Mouse (Mus musculus) megakaryocyte progenitor cell, adult 5-6 weeks (primary cell): ENCODE data around the gene Gck. TPM values are rescaled to one million over a fixed set of nuclear protein-coding genes. Genes with fewer than 3 reads are reported as not detected.

Source experiments
- ATAC-seq: replicated peaks from 2 replicates; pipeline ENCODE4 v1.8.0; 2016; ENCODE audit warnings: mild to moderate bottlenecking, moderate TSS enrichment, inconsistent platforms; ENCODE audit not compliant: poor library complexity
- total RNA-seq, 2 experiments: library from RNA; stranded (forward) in 1 of 2; stranded (reverse) in 1 of 2; fragments of 157-497, 149-512 nt in 1 of 2; fragments of 200-1000 nt in 1 of 2; gene quantifications; 2 replicates each; pipeline versions ENCODE4 v1.2.3 to v1.2.4; 2015 to 2017

The Gck gene
- total RNA-seq, 2 experiments from 2014 or later = not detected

DNA sequence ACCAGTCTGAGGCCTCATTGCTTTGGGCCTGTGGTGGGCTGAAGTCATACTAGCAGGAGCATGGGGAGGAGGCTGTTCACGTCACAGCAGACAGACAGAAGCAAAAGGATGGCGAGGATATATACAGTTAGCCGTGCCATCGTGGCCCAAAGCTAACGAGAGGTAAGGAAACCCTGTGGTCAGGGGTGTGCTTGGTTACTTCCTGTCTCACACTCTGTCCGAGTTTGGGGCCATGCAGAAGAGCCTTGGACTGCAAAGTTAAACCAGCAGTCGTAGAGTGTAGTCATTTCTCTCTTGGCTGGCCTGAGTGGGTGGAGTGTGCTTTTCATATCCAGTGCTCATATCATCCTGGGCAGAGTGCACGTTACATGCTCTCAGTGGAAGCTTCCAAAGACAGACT lies 67.4 kb downstream of the Gck start:
- ATAC-seq = no peak

DNA sequence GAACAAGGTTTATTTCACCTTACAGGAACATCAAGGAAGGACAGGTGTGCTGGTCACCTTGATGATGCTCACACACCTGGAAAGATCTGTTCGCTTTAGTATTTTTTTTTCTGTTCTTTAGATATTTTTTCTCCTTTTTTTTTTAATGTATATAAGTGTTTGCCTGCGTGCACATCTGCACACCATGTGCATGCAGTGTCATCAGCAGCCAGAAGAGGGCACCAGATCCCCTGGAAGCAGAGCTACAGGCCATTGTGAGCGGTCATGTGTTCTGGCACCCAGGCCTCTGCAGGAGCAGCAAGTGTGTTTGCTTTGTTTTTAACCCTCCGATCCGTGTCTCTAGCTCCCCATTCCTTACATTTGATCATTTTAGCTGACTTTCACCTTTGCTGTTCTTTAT lies 70.0 kb downstream of the Gck start:
- ATAC-seq = peak; percentile 57

DNA sequence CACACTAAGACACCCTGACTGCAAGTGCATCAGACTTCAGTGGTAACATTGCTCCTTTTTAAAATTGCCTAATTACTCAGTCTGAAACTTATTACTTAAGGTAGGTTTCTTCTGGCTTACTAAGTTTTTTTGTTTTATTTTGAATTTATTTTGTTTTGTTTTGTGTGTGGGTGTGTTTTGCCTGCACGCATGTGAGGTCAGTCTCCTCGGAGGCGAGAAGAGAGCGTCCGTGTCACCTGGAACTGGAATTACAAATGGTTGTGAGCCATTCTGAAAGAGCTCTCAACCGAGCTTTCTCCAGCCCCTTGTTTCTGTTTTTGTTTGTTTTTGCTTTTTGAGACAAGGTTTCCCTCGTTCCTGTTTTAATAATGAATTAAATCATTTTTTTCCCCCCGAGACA lies 71.2 kb downstream of the Gck start:
- no peak for ATAC-seq

DNA sequence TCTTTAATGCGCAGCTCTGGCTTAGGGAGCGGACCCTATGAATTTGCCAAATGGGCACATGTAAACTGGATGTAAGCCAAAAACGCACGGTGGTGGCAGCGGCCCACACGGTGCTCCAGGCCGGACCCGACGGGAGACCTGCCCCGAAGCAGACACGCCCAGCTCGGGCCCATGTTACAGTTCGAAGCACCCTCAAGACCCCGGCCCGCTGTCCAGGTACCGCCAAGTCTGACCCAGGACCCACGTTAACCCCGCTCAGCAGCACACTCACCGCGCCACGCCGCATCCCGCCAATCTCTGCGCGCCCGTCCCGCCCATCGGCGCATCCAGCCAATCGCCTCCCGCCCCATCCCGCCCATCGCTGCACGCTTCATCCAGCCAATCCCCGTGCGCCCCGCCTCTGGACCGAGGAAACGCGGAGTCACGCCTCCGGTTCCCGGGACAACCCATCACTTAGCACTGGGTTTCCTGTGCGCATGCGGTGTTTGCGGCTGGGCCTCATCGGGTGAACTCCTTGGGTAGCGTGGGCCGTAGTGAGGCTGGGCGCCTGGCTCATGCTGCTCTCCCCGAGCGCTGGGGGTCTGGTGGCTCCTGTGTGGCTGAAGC lies 71.9 kb downstream of the Gck start, which contains the start of gene Pold2:
Pold2 (minus strand) TSS at position 372 of the 606 bp plus-strand sequence.
- ATAC-seq = peak; percentile 95

DNA sequence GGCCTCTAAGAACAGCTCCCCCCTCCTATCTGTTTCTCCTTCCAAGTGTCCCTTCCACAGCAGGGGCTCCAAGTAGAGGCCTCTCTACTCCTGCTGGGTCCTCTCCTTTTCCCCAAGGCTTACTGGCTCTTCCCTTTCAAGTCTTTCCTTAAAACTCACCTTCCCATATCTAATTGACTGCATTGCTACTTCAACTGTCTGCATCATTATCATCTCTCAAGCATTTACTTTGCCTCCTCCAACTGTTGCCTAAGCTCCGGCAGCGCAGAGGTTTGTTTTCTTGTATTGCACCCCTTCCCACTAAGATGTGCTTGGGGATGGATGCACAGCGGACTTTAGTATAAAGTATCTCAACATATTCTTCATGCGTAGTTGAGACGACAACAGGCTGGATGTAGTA lies 72.5 kb downstream of the Gck start:
- ATAC-seq = no peak

DNA sequence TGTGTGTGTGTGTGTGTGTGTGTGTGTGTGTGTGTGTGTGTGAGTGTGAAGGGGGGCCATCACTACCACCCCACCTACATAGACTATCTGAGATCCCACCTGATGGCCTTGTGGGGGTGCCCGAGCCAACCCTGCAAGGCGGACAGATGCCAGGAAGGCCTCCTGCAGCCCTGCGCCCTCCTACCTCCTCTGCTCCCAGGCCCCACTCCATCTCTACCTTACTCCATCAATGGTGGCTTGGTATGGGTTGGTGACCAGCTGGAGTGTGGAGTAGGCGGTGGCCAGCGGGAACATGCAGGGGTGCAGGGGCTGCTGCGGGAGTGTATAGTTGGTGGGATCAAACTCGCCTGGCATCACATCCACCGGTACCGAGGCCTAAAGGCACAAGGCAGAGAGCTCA lies 76.7 kb downstream of the Gck start:
- ATAC-seq = no peak

DNA sequence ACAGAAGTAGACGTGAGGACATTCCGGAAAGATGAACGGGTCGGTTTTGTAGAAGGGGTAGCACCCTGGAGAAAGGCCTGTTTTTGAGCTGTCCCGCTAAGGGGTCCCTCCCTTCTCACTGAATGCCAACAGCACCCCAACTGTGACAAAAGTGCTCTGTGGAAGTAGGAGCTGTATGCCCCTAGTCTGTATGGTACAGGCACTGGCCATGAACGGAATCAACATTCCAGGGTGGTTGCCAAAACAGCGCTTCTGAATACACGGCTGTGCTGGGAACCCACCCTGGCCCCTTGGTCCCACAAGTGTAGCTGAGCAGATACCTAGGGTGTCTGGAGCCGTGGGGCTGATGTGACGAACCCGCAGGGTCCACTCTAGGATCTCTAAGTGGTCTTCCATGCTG lies 77.2 kb downstream of the Gck start:
- ATAC-seq = no peak

DNA sequence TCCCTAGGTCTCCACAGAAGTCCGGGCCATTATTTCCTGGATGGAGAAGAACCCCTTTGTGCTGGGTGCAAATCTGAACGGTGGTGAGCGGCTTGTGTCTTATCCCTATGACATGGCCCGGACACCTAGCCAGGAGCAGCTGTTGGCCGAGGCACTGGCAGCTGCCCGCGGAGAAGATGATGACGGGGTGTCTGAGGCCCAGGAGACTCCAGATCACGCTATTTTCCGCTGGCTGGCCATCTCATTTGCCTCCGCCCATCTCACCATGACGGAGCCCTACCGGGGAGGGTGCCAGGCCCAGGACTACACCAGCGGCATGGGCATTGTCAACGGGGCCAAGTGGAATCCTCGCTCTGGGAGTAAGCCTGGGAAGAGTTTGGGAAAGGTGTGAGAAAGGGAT lies 79.8 kb downstream of the Gck start:
- ATAC-seq = no peak

DNA sequence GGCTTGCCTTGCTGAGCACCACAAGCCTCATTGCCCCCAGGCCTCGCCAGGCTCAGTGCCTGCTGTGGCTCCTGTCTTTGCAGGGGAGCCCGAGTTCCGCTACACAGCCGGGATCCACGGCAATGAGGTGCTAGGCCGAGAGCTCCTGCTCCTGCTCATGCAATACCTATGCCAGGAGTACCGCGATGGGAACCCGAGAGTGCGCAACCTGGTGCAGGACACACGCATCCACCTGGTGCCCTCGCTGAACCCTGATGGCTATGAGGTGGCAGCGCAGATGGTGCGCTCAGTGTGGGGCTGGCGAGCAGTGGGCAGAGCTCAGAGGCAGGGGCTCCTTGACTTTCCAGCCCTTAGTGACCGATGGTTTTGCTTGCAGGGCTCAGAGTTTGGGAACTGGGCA lies 80.5 kb downstream of the Gck start:
- no peak for ATAC-seq

DNA sequence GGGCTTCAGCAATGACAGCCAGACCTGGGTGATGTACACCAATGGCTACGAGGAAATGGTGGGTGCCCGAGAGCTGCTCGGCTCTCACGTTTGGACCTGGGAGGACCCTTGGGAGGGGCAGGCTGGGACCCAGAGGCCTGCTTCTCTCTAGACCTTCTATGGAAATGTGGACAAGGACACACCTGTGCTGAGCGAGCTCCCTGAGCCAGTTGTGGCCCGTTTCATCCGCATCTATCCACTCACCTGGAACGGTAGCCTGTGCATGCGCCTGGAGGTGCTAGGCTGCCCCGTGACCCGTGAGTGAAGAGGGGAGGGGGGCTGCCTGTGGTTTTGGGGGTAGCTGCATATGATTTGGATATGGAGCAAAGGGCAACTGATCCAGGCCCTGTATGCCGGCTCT lies 81.6 kb downstream of the Gck start:
- no peak for ATAC-seq

DNA sequence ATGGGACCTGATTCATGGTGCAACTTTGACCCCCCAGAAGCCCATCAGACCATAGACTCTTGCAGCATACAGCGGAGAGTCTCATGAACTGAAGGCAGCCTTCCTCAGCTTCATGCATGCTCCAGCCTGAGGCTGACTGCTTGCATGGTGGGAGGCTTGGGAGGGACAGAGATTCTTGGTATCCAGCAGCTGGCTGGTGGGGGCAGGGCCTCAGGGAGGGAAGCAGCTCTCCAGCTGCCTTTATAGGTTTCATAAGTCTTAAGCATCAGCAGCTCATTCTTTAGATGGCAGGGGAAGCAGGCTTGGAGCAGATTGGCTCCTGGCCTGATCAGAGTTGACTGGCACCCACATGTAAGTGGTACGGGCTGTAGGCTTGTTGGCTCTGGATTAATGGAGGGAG lies 82.7 kb downstream of the Gck start:
- ATAC-seq = no peak

DNA sequence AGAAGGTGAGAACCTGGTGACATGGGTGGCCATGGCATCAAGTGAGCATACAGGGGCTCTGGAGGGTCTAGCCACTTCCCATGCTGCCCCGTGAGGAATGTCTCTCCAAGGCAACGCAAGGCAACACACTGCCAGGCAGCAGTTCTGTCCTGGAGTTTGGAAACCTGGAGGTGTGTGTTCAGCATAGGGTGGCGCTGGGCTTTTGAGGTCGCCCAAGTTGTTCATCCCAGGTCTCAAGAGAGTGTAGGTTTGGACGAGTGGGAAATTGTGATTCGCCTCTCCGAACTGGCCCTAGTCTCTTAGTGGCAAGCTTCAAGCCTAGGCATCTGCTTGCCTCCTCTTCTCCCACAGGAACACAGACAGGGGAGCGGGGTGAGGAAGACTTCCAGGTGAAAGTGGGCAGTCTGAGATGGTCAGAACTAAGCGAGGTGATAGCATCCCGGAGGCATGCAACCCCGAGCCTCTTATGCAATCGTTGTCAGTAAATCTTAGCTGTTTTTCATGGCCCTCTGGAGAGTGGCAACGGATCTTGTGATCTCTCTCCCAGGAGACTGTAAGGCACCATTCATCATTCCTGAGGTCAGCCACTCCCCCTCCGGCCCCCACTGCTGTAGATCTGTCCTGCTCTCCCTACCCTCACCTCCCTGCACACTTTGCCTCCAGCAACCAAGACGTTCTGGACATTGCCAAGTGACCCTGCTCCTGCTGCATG lies 87.3 kb downstream of the Gck start:
- ATAC-seq = no peak

DNA sequence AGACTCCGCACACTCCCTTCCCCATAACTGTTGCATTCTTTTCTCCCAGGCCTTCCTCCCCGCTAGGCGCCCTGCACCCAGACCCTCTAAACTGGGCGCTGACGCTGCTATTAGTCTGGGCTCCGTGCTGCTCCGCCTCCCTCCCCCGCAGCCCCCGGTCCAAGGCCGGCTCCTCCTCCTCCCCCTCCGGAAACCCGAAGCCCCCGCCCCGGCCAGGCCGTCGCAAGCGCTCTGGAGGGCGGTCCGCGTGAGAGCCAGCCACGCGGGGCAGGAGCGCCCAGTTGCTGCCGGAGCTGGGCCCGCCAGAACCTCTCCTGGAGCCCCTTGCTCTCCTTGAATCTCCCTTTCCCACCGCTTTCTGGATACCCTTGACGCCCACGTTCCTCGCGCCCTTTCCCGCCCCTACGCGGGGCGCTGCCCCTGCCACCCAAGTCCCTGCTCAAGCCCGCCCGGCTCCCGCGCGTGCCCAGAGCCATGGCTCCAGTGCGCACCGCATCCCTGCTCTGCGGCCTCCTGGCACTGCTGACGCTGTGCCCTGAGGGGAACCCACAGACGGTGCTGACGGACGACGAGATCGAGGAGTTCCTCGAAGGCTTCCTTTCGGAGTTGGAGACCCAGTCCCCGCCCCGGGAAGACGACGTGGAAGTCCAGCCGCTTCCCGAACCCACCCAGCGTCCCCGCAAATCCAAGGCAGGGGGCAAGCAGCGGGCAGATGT lies 88.0 kb downstream of the Gck start, which contains the start of gene Aebp1:
Aebp1 (plus strand) TSS at position 270 of the 716 bp plus-strand sequence.
- ATAC-seq = 0 out of 2 replicates have a peak, but pooled peaks have one; percentile 20

DNA sequence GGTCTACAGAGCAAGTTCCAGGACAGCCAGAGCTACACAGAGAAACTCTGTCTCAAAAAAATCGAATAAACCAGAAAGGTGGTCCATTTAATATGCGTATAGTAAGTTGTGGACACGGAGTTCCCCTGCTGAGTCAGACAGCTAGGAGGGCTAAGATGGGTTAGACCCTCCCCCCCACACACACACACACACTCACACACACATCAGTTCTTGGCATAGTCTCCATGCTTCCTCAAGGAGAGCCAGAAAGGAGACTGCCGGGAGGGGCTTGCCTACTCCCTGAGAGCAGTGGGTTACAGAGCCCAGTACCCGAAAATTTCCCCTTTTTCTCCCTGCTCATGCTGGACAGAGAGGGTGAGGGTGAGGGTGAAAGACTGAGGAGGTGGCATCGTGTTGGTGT lies 89.2 kb downstream of the Gck start:
- ATAC-seq = no peak

DNA sequence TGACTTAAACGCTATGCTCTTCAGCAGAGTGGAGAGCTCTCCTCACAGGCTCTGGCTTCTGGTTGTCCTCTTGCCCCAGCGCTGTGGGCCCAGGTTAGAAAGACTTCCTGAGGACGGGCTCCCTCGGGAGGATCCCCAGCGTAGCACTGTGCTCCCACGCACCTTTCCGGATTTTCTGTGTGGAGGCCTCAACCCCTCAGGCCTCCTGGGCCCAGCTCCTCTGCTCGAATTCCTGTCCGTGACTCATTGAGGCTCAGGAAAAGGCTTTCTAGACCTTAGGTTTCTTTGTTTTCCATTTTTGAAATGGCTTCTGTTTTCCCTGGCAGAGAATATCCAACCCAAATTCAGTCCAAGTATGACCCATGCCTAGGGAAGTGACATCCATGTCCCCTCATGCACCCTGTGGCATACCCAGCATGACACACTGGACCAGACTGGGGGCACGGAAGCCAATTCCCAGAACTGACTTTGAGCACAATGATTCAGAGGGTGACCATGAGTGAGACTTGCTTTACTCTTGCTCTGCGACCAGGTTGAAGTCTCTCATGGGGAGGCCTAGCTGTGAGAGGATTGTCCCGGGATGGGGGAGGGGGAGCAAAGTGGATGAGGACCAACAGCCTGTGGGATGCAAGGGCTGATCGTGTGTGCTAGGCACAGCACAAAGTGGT lies 89.9 kb downstream of the Gck start:
- ATAC-seq = no peak

DNA sequence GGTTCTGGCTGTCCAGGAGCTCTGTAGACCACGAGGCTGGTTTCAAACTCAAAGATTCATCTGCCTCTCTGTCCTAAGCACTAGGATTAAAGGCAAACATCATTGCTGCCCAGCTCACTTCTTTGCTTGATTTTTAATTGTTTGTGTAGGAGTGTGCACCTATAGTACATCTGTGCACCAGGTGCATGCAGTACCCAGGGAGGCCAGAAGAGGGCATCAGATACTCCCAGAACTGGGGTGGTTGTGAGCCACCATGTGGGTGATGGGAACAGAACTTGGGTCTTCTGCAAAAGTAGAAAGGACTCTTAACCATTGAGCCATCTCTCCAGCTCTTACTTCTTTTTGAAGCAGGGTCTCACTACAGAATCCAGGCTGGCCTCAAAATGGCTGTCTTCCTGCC lies 91.2 kb downstream of the Gck start:
- no peak for ATAC-seq

DNA sequence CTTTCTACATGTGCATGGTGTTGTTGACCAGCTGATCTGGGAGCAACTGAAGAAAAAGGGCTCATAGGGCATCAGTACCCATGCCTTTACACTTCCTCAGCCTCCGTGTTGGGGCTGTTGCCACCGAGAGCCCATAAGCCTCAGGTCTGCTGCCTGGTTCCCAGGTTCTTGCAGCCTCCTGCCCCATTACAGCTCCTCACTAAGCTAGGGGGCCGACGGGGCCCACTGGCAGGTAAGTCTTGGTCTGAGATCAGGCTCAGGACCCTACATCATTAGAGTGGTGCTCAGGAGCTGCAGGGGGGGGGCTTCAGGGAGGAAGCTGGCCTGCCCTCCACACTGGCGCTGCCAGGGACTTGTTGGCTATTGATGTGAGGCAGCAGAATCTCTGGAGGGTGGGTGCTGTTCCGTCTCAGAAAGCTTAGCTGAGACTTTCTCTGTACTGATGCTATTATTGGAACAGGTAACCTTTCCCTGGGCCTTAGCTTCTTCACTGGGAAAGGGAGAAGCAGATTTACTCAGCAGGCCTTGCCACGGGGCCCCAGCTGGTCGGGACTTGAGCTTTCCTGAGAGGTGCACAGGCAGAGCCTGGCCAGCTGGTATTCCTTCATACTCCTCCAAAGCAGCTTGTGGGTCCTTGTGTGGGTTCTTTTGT lies 93.3 kb downstream of the Gck start:
- no peak for ATAC-seq

DNA sequence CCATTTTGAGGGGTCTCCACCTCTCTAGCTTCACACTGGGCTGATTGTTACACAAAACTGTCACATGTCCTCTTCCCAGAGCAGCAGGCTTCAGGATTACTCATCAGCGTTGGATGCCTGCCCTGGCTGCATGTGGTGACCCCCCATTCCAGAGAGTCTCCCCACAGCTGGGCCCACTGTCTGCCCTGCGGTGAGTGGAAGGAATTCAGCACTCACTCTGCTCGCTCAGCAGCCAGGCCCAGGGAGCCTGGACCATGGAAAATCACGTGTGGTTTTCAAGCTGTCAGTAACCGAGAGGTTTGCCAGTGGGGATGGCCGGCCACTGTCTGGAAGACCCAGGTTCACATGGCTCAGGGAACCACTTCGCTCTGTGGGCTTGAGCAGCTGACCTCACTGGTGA lies 94.0 kb downstream of the Gck start:
- ATAC-seq = no peak

DNA sequence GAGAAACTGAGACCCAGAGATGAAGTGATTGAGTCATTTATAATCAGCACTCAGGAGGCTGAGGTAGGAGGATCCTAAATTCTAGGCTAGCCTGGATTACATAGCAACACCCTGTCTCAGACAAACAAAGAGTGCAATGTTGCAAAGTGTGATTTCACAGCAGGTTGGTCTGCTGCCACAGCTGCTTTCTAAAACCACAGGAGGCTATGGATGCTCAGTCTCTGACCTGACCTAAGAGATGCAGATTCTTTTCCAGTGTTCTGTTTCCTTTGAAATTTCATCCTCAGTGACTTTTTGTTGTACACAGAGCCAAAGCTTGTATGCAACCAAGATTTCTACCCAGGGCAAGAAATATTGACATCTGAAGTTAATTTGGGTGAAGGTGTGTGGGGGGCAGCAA lies 94.4 kb downstream of the Gck start:
- no peak for ATAC-seq

DNA sequence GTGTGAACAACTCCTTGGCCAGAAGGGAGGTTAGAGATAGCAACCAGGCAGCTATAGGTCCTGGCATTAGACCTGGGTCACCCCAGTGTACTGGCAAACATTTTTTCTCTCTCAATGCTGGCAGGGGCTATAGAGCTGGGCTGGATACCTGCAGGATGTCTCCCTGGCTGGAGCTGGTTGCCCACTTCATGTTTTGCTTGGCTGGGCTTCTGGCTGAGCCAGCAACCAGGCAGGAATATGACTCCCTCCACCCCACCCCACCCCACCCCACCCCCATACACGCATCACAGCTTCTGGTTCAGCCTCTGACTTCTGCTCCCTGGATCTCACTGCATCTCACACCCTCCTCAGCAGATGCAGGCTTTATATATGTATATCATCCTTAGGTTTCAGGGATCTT lies 97.6 kb downstream of the Gck start:
- ATAC-seq = no peak
